Mouse (Mus musculus): ENCODE data around the gene Inpp5b.

The Inpp5b gene

DNA sequence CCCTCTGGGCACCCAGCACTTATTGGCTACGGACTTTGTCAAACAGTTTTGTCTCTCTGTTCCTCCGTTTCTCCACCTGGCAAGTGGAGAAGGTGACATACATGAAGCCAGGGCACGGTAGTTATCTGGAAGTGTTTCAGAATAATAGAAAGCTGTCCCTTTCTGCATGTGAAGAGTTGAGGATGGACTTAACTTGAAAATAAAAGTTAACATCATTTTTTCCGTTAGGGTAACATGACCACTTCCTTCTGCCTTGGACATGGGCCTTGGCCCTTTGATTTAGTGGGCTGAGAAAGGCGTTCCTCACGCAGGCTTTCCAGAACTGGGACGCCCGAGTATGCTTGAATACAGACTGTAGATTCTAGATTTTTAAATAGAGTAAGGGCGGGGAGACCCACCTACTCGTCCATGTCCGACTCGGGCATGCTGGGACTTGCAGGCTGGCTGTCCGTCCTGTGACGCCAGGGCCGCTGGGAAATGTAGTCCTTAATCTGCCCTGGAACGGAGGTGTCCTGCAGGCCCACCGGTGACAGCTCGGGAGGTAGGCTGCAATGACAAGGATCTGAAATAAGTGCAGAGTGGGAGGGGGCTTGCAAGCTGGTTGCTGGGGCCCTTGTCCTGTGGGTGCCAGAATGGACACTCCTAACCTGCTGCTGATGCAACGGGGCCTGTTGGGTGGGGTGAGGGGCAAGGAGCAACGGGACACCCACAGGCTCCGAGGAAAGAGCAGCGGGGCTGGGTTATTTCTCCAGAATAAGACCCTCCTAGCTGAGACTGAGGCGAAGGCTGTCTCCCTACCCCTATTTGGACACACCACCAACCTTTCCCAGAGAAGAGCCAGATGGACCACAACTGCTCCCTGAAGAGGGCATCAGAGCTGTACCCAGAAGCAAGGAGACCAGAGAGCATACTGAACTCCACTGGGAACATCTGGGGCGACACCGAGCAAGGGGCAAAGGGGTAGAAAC is at the start of gene Inpp5b:
Gene Inpp5b, plus strand, starts transcription at position 475 of the 968 bp plus-strand sequence.
- in situ Hi-C loops (cut with MboI, MseI) = no loop called here

DNA sequence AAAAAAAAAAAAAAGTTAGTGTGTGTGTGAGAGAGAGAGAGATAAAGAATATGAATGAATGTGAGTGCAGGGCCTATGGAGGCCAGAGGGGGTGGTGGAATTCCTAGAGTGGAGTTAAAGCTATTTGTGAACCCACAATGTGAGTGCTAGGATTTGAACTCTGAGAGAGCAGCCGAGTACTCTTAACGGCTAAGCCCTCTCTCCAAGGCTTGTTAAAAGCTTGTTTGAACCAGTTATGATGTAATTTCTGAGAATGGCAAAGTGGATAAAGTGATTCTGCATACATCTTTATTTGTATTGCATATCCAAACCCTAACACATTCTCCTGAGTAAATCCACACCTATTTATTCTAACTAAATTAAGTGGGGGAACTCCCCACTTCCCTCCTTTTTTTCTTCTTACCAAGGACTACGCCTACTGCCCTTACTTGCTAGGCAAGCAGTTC is 49.2 kb upstream of the Inpp5b start:
- in situ Hi-C loops (cut with MboI, MseI) = no loop called here

DNA sequence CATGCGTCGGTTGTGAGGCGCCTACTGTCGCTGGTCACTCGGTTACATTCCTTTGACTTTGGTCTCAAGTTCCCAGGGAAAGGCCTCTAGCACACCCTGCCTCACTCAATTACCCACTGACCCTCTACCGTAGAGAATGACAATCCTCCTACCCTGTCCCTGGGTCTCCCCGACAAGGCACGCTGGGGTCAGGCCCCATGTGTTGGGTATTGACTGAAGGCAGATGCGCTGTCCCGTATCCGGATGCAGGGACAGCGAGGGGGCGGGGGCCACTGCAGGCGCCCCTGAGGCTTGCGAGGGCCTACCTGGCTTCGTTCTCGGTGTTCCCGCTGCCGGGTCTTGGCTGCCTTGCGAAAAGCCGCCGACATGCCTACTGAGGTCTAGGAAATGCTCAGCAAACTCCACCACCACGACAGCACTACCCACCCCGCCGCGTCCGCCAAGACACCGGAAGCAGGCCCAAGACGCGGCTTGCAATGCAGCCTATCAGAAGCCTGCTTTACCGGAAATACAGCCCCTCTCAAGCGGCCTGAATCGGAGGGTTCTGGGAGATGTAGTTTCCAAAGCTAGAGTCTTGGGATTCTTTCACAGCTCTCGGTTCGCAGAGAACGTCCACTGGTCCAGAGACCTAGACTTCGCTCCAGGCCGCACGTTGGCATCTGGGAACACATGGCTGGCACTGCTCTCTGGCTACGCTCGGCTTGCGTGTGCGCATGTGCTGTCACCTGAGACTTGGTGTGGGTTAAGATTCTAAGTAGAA is 48.3 kb upstream of the Inpp5b start, which contains the start of gene Utp11:
Gene Utp11, minus strand, starts transcription at position 466 of the 760 bp plus-strand sequence.
- in situ Hi-C loops (cut with MboI, MseI) = no loop called here

DNA sequence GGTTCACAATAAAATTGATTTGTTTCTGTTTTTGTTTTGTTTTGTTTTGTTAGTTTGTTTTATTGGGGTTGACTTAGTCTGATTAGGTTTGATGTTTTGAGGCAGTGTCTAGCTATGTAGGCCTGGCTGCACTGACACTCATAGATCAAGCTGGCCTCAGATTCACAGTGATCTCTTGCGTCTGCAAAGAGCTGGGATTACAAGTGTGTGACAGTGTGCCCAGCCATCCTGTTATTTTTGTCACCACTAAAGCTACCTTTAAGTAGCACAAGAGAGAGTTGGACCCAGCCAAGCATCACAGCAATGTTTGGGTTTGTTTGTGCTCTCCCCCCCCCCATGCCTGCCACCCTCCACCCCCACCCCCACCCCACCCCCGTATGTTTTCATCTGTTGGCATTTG is 47.1 kb upstream of the Inpp5b start:
- in situ Hi-C loops (cut with MboI, MseI) = no loop called here

DNA sequence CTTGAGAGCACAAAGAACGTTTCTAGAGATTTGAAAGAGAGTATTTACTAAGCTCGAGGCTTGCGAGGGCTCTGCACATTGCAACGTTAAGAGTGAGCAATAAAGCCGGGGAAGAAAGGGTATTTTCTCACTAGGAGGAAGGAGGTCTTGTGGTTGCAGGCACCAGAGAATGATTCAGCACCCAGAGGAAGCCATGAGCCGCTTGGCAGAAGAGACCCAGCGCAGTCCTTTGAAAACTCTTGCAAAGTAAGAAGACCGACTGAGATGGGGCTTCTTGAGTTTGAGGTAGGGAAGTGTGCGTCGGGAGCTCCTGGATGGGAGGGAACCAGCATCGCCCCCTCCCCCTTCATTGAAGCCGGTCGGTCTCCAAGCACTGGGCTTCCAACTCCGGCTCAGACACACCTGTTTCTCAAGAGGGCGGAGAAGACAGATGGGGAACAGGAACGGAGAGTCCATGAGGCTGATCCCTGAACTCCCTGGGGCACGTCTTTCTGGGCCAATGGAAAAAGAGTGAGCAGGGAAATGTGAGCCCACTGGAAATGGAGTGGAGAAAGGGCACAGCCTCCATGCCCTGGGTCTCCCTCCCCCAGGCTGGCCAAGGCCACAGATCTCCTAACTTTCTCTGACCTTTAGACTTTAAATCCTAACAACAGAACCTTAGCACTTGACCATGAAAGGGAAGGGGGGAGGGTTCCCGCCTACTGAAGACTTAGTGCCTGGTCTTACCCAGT is 45.7 kb upstream of the Inpp5b start:
- in situ Hi-C loops (cut with MboI, MseI) = no loop called here

DNA sequence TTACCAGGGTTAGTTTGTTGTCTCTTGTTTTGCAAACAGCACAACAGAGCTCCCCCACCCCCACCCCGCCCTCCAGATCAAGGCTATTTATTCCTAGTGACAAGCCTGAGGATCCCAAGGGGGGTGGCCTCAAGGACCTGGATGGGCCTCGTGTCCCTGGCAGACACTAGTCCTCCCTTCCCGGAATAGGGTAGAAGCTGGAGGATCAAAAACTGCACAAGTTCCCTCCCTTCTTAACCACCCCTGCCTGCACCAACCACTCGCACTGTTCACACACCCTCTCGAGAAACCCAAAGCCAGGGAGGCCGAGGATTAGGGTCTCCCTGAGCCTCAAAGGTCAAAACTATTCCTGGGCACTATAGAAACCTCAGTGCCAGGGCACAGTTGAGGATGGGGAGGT is 41.9 kb upstream of the Inpp5b start:
- in situ Hi-C loops (cut with MboI, MseI) = loop anchor here (5.0 to 25.0 kb wide), 3 partner anchors 238 to 1388 kb away; partner anchors contain the start of genes 9930104L06Rik, Cdca8, Dnali1 and Lsm10

DNA sequence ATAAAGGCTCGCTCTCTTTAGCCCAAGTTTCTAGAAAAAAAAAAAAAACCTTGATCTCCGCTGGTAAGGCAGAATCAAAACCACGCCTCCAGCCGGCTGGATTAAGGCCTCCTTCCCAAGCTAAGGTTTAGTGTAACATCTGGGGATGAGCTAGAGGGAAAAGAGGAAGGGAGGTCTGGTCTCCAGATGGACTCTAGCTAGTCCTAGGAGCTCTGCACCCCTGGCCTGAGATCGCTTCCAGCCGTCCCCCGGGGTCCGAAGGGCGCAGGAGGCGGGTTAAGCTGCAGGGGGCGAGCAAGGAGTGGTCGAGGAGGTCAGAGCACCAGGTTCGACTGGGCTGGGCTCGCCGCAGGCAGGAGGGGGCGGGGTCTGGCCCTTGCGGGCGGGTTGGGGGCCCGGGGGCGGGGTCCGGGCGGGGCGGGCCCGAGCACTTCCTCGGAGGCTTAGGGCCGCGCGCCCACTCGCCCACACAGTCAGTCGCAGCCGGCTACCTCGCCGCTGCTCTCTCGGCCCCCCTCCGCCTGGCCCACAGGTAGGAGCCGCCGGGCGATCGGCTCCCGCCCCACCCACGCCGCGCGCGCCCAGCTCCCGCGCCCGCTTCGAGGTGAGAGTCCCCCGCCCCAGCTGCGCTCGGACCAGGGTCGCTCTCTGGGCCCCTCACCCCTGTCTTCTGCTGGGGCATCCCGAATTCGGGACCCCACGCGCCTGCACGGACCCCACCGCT is 41.2 kb upstream of the Inpp5b start, which contains the start of gene Fhl3:
Gene Fhl3, plus strand, starts transcription at position 454 of the 724 bp plus-strand sequence.
- in situ Hi-C loops (cut with MboI, MseI) = loop anchor here (5.0 to 25.0 kb wide), 3 partner anchors 237 to 1387 kb away; partner anchors contain the start of genes 9930104L06Rik, Cdca8, Dnali1 and Lsm10

DNA sequence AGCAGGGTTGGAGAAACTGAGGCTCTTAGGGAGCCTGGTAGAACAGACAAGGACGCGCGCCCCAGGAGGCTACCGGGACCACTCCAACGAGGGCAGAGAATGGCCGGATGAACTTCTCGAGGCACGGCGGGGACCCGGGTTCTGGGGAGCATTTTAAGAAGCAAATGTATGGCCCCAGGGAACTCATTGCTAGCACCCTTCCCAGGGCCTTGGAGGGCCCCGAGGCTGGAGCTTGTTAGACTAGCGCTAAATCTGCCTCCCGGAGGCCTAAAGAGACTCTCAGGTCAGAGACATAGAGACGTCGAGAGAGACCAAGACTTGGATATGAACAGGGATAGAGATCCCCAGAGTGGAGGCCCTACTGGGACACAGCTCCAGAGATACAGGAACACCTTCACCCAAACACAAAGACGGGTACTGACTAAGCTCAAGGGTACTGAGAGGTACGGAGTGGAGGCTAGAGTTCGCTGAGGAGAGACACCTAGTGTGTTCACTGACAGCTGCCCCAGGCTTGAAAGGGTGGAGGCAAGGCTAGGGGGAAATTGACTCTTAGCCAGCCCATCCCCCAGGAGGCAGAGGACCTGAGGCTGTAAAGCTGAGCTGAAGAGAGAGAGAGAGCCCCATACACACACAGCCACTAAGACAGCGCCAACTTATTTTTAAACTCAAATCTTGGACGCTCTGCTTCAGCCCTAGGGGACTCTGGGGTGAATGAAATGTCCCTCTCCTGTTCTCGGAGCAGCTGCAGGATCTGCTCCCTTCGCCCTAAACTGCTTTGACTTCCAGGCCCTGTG is 40.4 kb upstream of the Inpp5b start:
- in situ Hi-C loops (cut with MboI, MseI) = loop anchor here (5.0 to 25.0 kb wide), 3 partner anchors 236 to 1386 kb away; partner anchors contain the start of genes 9930104L06Rik, Cdca8, Dnali1 and Lsm10

DNA sequence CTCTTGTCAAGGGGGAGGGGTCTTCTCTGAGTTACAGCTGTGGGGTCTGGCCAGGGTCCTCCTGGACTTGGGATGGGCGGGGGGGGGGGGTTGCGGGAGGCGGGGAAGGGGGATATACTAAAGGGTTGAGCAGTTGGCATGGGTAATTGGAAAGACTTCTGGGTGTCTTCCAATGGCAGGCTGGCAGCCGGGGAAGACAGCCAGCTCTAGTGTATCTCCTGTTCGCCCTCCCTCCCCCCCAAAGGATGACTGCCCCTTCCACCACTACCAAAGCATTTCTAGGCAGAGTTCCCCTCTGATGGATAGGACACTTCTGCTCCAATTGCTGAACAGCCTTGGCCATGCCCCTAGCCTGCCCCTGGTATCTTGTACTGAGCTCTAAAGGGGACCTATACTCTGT is 39.7 kb upstream of the Inpp5b start:
- in situ Hi-C loops (cut with MboI, MseI) = loop anchor here (5.0 to 25.0 kb wide), 3 partner anchors 235 to 1385 kb away; partner anchors contain the start of genes 9930104L06Rik, Cdca8, Dnali1 and Lsm10

DNA sequence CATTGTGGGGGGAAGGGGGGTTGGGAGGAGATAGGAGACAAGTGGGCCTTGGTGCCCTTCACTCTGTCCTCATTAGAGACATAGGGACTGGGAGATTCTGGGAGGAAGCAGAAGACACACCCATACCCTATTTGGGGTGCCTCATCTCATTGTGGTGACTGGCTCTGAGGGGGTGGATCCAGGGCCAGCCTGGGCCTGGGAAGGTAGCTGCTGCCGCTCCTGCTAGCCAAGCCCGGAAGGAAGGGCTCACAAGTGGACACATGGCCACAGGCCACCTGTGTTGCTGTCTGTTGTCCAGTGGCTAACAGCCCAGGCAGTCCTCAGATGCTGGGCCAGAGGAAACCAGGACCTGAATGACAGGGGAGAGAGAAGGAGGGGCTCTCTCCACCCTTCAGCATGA is 38.2 kb upstream of the Inpp5b start:
- in situ Hi-C loops (cut with MboI, MseI) = loop anchor here (5.0 to 25.0 kb wide), 3 partner anchors 234 to 1384 kb away; partner anchors contain the start of genes 9930104L06Rik, Cdca8, Dnali1 and Lsm10

DNA sequence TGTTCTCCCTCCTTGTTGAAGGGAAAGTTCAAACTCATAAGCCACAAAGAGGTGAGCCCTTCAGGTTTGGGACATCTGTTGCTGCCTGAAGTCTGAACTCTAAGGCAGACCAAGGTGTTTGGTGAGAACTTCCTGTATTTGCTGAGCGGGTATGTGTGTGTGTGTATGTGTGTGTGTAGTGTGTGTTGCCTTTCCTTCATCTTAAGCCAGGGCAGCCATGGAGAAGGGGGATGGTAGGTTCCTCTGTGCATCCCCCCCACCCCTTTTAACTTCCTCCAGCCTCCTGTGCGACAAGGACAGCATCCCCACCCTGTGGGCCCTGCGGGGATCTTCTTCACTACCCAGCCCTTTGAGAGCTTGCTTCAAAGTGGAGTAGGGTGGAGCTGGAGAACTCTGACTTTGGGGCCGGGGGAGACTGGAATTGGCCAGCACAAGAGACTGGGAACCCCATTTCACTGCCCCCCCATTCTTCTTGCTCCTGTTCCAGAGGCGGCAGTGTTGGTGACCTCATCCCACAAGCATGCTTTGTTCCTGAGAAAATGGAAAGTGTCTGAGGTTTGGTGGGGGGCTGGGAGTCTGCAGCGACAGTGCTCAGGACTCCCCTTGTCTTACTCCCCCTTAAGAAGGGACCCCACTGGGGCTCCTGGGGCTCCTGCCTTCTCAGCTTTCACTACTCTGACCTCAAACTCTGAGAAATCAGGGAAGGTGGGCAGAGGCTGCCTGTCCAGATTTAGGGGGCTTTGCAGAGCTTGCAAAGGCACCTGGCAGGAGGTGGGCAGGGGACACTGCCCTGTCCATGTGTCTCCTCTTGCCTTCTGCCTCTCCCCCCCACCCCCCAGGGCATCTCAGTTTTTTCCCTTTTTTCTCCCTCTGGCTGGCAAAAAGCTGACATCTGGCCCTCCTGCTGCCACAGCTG is 37.5 kb upstream of the Inpp5b start:
- in situ Hi-C loops (cut with MboI, MseI) = loop anchor here (5.0 to 25.0 kb wide), 3 partner anchors 233 to 1383 kb away; partner anchors contain the start of genes 9930104L06Rik, Cdca8, Dnali1 and Lsm10

DNA sequence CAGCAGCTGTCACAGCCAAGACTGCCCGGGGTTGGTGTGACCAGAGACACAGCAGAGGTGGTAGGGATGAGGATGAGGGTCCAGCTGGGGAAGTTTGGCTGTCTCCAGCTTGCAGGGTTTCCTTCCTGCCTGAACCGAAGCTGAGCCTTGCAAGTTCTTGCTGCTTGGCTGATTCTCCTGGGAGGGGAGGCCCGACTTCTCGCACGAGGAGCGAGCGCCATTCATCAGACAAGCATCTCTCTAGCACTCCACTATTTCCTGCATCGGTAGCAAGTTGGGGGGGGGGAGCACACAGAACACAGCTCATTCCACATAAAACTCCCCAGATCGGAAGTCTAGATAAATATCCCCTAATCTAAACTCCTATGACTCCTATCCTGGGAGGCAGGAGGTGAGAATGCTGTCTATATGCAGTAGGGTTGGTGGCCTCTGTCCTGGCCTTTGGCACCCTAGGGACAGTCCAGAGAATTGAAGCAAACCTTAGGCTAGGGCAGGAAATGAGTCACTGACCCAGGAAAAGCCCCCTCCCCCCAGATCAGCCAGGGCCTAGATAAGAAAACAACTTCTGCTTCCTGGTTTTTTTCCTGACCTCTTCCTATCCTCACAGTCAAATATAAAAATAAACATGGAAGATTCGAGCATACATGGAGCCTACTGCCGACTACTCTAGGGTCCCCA is 36.7 kb upstream of the Inpp5b start:
- in situ Hi-C loops (cut with MboI, MseI) = loop anchor here (5.0 to 25.0 kb wide), 4 partner anchors 232 to 1382 kb away; partner anchors contain the start of genes 9930104L06Rik, Cdca8, Dnali1 and Lsm10

DNA sequence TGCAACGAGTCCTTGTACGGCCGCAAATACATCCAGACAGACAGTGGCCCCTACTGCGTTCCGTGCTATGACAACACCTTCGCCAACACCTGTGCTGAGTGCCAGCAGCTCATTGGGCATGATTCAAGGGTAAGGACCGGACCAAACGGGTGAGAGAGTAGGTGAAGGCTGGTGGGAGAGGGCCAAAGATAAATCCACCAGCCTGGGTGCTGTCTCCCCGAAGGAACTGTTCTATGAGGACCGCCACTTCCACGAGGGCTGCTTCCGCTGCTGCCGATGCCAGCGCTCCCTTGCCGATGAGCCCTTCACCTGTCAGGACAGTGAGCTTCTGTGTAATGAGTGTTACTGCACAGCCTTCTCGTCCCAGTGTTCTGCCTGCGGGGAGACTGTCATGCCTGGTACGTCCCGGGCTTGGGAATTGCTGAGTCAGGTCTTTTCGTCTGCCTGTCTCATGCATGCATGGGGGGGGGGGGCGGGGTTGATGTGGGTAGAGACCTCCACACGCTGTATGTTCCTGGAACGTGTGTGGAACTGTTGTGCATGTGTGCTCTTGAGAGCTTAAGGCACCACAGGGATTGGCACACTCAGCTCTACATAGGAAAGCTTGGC is 35.9 kb upstream of the Inpp5b start:
- in situ Hi-C loops (cut with MboI, MseI) = loop anchor here (5.0 to 25.0 kb wide), 3 partner anchors 357 to 1382 kb away; partner anchors contain the start of genes Dnali1, Lsm10 and Snip1

DNA sequence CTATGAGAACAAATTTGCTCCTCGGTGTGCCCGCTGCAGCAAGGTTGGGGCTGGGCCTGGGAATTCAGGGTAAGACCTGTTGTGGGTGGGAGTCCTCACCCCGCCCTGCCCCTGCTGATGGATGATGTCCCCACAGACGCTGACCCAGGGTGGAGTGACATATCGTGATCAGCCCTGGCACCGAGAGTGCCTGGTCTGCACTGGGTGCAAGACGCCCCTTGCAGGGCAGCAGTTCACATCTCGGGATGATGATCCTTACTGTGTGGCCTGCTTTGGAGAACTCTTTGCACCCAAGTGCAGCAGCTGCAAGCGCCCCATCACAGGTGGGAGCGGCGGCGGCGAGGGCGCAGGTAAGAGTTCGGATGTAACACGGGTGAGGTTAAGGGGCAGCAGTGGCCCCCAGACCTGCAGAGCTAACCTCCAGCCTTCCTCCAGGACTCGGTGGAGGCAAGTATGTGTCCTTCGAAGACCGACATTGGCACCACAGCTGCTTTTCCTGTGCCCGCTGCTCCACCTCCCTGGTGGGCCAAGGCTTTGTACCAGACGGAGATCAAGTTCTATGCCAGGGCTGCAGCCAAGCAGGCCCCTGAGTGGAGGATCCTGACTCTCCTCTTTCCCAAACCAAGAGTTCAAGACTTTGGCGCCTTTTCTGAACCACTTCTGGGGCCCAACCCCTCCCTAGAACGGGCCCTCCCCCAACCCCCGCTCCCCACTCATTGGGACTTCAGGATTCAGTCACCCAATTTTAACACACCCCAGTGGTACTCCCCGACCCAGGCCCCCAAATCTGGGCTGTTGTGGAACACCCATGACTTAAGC is 34.1 kb upstream of the Inpp5b start:
- in situ Hi-C loops (cut with MboI, MseI) = loop anchor here (5.0 to 25.0 kb wide), 3 partner anchors 355 to 1380 kb away; partner anchors contain the start of genes Dnali1, Lsm10 and Snip1

DNA sequence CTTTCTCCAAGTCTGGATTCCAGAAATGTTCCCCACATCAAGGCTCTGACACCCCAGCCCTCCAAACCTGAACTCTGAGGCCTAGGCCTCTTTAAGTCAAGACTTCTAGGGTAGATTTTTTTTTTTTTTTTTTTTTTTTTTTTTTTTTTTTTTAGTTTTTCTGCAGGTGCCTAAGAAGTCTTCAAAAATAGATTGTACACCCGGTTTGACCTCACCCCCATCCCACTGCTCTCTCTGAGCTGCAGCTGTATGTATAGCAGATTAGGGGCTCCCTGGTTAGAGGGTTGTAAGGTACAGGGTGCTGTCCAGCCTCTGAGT is 33.5 kb upstream of the Inpp5b start:
- in situ Hi-C loops (cut with MboI, MseI) = loop anchor here (5.0 to 25.0 kb wide), 3 partner anchors 354 to 1379 kb away; partner anchors contain the start of genes Dnali1, Lsm10 and Snip1
